Mouse (Mus musculus): ENCODE measurements around the gene Olfr1245.
"Not testable (repeated sequence)": the region's sequence is repeated elsewhere in the genome, so short reads cannot be mapped to it uniquely, and the experiment has no call there.

Olfr1245 gene

DNA sequence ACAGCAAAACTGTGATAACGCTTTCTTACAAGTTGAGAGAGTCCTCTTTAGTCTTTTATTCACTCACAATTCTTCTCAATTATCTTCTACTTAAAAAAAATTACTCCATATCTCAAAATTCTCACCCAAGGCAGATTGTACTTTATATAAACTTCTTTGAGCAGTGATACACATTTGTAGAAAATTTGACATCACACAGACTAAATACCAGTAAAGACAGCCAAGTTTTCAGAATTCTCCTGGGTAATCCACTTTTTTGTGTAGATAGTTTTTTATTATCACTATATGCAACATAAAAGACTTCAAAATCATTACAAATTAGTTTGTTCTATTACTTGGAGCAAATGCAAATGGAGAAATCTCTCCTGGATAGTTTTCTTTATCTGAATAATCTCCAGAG, at the start of gene Olfr1245:
Gene Olfr1245, minus strand, starts transcription at position 101 of the 400 bp plus-strand sequence.
- no peak for DNase-seq (ENCODE audit: low spot score in 2 of 2)

GRCm38 (mm10) chr2:89618145-89618544, 39.9 kb upstream of the Olfr1245 start, which contains the start of gene Olfr1248:
Gene Olfr1248 (minus strand): TSS chr2:89618245.
- not testable (repeated sequence) for DNase-seq (ENCODE audit: low spot score in 2 of 2)

DNA sequence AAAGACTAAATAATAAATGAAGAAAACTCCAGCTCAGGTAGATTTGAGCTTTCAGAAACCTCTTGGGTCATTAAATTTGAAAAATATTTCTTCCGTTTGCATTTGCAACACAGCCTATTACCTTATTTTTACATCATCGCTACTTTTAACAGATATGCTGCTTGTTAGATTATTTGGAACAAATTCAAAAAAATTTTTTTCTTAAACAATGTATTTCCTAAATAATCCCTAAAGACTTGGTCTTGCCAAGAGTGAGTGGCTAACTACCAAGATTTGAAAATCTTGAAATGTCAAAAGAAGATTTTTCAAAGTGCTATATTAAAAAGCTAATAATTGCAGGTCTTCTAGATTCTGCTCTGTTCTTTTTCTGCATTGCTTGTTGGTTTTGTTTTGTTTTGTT, 35.8 kb upstream of the Olfr1245 start, which contains the start of gene Olfr1247:
Gene Olfr1247, minus strand, starts transcription at position 101 of the 400 bp plus-strand sequence.
- no peak for DNase-seq (ENCODE audit: low spot score in 2 of 2)

DNA sequence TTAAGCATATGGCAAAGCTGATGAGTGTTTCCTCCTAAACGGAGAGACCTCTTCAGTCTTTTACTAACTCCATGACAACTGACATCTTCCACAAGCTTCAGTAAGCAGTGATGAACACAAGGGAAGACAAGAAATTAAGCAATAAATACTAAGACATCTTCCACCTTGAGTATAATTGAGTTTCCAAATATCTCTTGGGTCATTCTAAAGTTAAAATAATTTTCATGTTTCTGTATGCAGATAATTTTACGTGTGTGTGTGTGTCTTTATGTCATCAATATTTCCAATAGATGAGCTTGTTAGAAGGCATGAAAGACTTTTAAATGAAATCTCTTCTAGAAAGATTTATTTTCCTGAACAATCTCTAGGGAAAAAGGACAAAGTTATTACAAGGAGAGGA, 14.8 kb upstream of the Olfr1245 start, which contains the start of gene Olfr1246:
Gene Olfr1246, minus strand, starts transcription at position 101 of the 400 bp plus-strand sequence.
- DNase-seq (ENCODE audit: low spot score in 2 of 2), result no peak

DNA sequence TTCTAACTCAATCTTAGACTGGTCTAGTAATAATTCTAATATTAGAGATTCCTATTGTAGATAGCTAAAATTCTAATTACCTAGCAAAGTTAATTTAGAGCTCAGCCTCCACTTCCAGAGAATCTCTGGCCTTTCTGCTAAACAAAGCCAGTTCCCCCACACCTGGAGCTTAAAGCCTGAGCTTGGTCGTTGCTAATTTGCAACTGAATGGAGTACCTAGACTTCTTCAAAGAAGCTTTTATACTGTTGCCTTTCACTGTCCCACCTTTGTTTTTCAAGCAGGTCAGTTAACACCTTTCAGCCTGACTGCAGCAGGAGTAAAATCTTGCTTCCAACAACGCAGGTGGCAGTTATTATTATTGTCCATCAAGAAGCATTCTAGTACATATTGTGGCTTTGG, 15.5 kb downstream of the Olfr1245 start:
- DNase-seq (ENCODE audit: low spot score in 2 of 2), result not testable (repeated sequence)

- no peak for DNase-seq (ENCODE audit: low spot score in 2 of 2)
These were observed 33.7 kb downstream of the Olfr1245 start for GRCm38 (mm10) chr2:89544516-89544915.

DNA sequence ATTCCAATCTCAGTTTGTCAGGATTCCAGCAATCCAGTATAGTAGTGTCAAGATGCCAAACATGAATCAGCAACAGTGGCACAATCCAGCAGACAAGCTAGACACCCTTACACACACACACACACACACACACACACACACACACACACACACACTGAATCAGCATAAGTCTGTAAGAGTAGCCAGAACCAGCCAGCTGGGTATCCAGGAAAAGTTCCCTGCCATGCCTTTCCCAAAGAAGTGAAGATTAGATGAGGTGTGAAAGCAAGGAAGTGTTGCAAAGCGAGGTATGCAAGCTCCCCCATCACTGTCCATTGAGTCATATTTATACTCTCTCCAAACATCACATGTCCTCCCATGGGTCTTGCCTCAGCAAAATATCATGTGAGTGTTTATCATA, 38.3 kb downstream of the Olfr1245 start:
- no peak for DNase-seq (ENCODE audit: low spot score in 2 of 2)

DNA sequence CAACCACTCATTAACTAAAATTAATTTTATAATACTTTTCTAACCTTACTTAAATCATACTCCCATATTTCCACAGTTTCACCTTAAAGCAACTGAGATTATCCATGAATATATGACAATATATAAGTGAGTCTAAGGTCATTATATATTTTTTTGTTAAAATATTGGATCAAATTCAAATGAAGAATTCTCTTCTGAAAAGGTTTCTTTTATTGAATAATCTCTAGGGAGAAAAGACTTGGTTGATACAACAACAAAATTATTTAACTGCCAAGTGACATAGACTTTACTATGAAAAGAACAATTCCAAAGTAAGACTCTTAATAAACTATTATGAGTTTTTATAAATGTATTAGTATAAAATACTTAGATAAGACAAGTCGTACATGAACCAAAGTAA, 46.9 kb downstream of the Olfr1245 start, which contains the start of gene Olfr1243:
Gene Olfr1243, minus strand, starts transcription at position 101 of the 400 bp plus-strand sequence.
- no peak for DNase-seq (ENCODE audit: low spot score in 2 of 2)

Data from spleen, postnatal 14 days (tissue).